Mouse (Mus musculus): ENCODE measurements around the gene Olfr403. TPM values are rescaled to one million over a fixed set of nuclear protein-coding genes. Genes with fewer than 3 reads are reported as not detected.
"Not testable (repeated sequence)": the region's sequence is repeated elsewhere in the genome, so short reads cannot be mapped to it uniquely, and the experiment has no call there.

Olfr403 gene
- not detected in 2 replicates for polyA plus RNA-seq (2015; fragmentation: Nextera tagmentation; extraction: Ambion mirVana)

- Histone ChIP-seq H3K9ac (no peak within 1 kb of the TSS), H3K27ac (no peak within 1 kb of the TSS), H3K9me3 (no peaks in the 10 kb centered on the region), H3K27me3 (replicated peaks) (no peaks in the 10 kb centered on the region), H3K4me3 (replicated peaks) (no peak within 1 kb of the TSS), H3K4me1 (replicated peaks) (no peaks in the 10 kb centered on the region), H3K36me3 (no peaks in the 10 kb centered on the region), H3K4me2 (replicated peaks) (no peak within 1 kb of the TSS)
- no peak for ATAC-seq
Measured at GRCm38 (mm10) chr11:74185949-74186348, at the start of gene Olfr403. Gene Olfr403, plus strand, starts transcription at chr11:74186249.

GRCm38 (mm10) chr11:74140001-74140400 lies 46.0 kb upstream of the Olfr403 start:
- H3K4me3 ChIP-seq (replicated peaks); H3K4me2 ChIP-seq (replicated peaks); H3K27me3 ChIP-seq (replicated peaks); H3K9ac ChIP-seq; H3K36me3 ChIP-seq; ATAC-seq; H3K27ac ChIP-seq; H3K4me1 ChIP-seq (replicated peaks); H3K9me3 ChIP-seq: not testable (repeated sequence)
- 18% methylated on average over 1 of the region's 1 CpGs for WGBS

DNA sequence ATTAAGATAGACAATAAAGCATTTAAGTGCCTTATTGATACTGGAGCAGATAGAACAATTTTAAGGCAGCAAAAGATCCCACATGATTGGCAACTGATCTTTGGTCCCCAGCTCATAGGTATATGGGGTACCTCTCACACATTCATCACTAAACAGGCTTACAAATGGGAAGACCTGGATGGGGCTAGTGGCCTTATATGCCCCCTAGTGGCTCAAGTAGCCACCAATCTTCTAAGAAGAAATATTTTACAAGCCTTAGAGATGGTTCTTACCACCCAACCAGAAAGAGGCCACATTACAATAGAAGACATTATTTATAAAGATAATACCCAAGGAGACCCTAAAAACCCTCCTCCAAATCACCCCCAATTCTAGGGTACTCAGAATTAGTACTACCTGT lies 40.2 kb upstream of the Olfr403 start:
- Histone ChIP-seq H3K4me3 (replicated peaks) (no peak overlapping the region), H3K36me3 (no peaks in the 10 kb centered on the region), H3K27me3 (replicated peaks) (no peaks in the 10 kb centered on the region), H3K4me1 (replicated peaks) (no peaks in the 10 kb centered on the region), H3K9ac (no peak overlapping the region), H3K4me2 (replicated peaks) (no peak overlapping the region), H3K9me3 (no peaks in the 10 kb centered on the region; the same call in 1 of the 2 replicates), H3K27ac (no peak overlapping the region)
- ATAC-seq, result no peak

DNA sequence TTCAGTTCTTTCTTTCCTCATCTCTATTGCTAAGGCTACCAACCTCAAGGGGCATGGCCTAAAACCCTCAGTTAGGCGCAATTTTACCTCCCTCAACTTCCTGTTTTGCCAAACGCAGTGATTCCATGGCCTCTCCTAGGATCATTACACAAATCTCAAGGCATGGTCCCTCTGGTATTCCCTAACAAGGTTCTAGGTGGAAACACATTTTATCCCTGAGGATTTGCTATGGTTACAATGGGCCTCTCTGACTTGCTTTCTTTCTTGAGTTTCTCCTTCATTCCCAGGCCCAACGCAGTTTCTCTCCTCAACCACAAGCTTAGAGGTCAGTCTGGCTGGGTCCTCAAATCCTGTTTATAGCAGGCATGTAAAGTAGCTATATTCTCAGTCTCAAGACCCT lies 32.8 kb upstream of the Olfr403 start, which contains the start of gene Olfr402:
Olfr402 (plus strand) TSS at position 301 of the 400 bp plus-strand sequence.
- no peaks in the 10 kb centered on the region; the same call in 1 of the 2 replicates for H3K9me3 ChIP-seq
- no peaks in the 10 kb centered on the region for H3K36me3 ChIP-seq
- H3K9ac ChIP-seq, result no peak within 1 kb of the TSS
- no peaks in the 10 kb centered on the region for H3K27me3 ChIP-seq (replicated peaks)
- H3K4me2 ChIP-seq (replicated peaks), result no peak within 1 kb of the TSS
- H3K4me1 ChIP-seq (replicated peaks), result no peaks in the 10 kb centered on the region
- 56% methylated on average over 3 of the region's 3 CpGs for WGBS
- H3K4me3 ChIP-seq (replicated peaks), result no peak within 1 kb of the TSS
- ATAC-seq, result no peak
- H3K27ac ChIP-seq, result no peak within 1 kb of the TSS

- H3K36me3 ChIP-seq, result no peaks in the 10 kb centered on the region
- no peak overlapping the region for H3K27ac ChIP-seq
- H3K4me2 ChIP-seq (replicated peaks), result no peak overlapping the region
- no peaks in the 10 kb centered on the region for H3K9me3 ChIP-seq
- no peak overlapping the region for H3K4me3 ChIP-seq (replicated peaks)
- H3K27me3 ChIP-seq (replicated peaks), result no peaks in the 10 kb centered on the region
- no peak overlapping the region for H3K9ac ChIP-seq
- ATAC-seq, result no peak
- no peaks in the 10 kb centered on the region for H3K4me1 ChIP-seq (replicated peaks)
Measured at GRCm38 (mm10) chr11:74168771-74169170, 17.3 kb upstream of the Olfr403 start.

- WGBS, result 75% methylated on average over 4 of the region's 4 CpGs
- Histone ChIP-seq H3K9me3 (no peaks in the 10 kb centered on the region), H3K4me3 (replicated peaks) (no peak overlapping the region), H3K4me2 (replicated peaks) (no peak overlapping the region), H3K36me3 (no peaks in the 10 kb centered on the region), H3K9ac (no peak overlapping the region), H3K27ac (no peak overlapping the region), H3K4me1 (replicated peaks) (no peaks in the 10 kb centered on the region), H3K27me3 (replicated peaks) (no peaks in the 10 kb centered on the region)
- no peak for ATAC-seq
Measured at GRCm38 (mm10) chr11:74183168-74183567, 2.9 kb upstream of the Olfr403 start.

- no peak for ATAC-seq
- Histone ChIP-seq H3K4me3 (replicated peaks) (no peak overlapping the region), H3K27me3 (replicated peaks) (no peaks in the 10 kb centered on the region), H3K9ac (no peak overlapping the region), H3K27ac (no peak overlapping the region), H3K4me2 (replicated peaks) (no peak overlapping the region), H3K4me1 (replicated peaks) (no peaks in the 10 kb centered on the region), H3K9me3 (no peaks in the 10 kb centered on the region), H3K36me3 (no peaks in the 10 kb centered on the region)
- 67% methylated on average over 4 of the region's 4 CpGs for WGBS
Measured at GRCm38 (mm10) chr11:74183745-74184144, 2.3 kb upstream of the Olfr403 start.

- Histone ChIP-seq H3K9ac (no peak within 1 kb of the TSS), H3K4me3 (replicated peaks) (no peak within 1 kb of the TSS), H3K4me1 (replicated peaks) (no peaks in the 10 kb centered on the region), H3K9me3 (no peaks in the 10 kb centered on the region), H3K27me3 (replicated peaks) (no peaks in the 10 kb centered on the region), H3K4me2 (replicated peaks) (no peak within 1 kb of the TSS), H3K27ac (no peak within 1 kb of the TSS), H3K36me3 (no peaks in the 10 kb centered on the region)
- WGBS, result 50% methylated on average over 1 of the region's 1 CpGs
- ATAC-seq, result no peak
Measured at GRCm38 (mm10) chr11:74211279-74211678, 25.2 kb downstream of the Olfr403 start, which contains the start of gene Olfr43. Gene Olfr43, minus strand, starts transcription at chr11:74211379.

- Histone ChIP-seq H3K36me3 (no peaks in the 10 kb centered on the region), H3K9ac (no peak overlapping the region), H3K9me3 (no peaks in the 10 kb centered on the region), H3K4me2 (replicated peaks) (no peak overlapping the region), H3K4me3 (replicated peaks) (no peak overlapping the region), H3K27ac (no peak overlapping the region), H3K27me3 (replicated peaks) (no peaks in the 10 kb centered on the region), H3K4me1 (replicated peaks) (no peaks in the 10 kb centered on the region)
- 88% methylated on average over 3 of the region's 3 CpGs for WGBS
- no peak for ATAC-seq
Measured at GRCm38 (mm10) chr11:74241201-74241600, 55.2 kb downstream of the Olfr403 start.

Other genes starting within 250 kb of the Olfr403 start
- gene Olfr23, start 249.6 kb upstream of the Olfr403 start, polyA plus RNA-seq (2015; fragmentation: Nextera tagmentation; extraction: Ambion mirVana), result not detected in 2 replicates
- gene Olfr397, start 225.4 kb upstream of the Olfr403 start, polyA plus RNA-seq (2015; fragmentation: Nextera tagmentation; extraction: Ambion mirVana), result not detected in 2 replicates
- gene Olfr398, start 195.8 kb upstream of the Olfr403 start, polyA plus RNA-seq (2015; fragmentation: Nextera tagmentation; extraction: Ambion mirVana), result not detected in 2 replicates
- gene Olfr139, start 129.7 kb upstream of the Olfr403 start, polyA plus RNA-seq (2015; fragmentation: Nextera tagmentation; extraction: Ambion mirVana), result not detected in 2 replicates
- gene Olfr399, start 129.6 kb upstream of the Olfr403 start, polyA plus RNA-seq (2015; fragmentation: Nextera tagmentation; extraction: Ambion mirVana), result not detected in 2 replicates
- gene Zfp616, start 116.3 kb upstream of the Olfr403 start, polyA plus RNA-seq (2015; fragmentation: Nextera tagmentation; extraction: Ambion mirVana), result not detected in 2 replicates
- gene Olfr401, start 72.5 kb upstream of the Olfr403 start, polyA plus RNA-seq (2015; fragmentation: Nextera tagmentation; extraction: Ambion mirVana), result not detected in 2 replicates
- not detected in 2 replicates for gene Olfr402, start 32.7 kb upstream of the Olfr403 start, polyA plus RNA-seq (2015; fragmentation: Nextera tagmentation; extraction: Ambion mirVana)
- gene Olfr43, start 25.1 kb downstream of the Olfr403 start, polyA plus RNA-seq (2015; fragmentation: Nextera tagmentation; extraction: Ambion mirVana), result not detected in 2 replicates
- gene Olfr406, start 73.6 kb downstream of the Olfr403 start, polyA plus RNA-seq (2015; fragmentation: Nextera tagmentation; extraction: Ambion mirVana), result not detected in 2 replicates
- not detected in 2 replicates for gene Olfr59, start 97.5 kb downstream of the Olfr403 start, polyA plus RNA-seq (2015; fragmentation: Nextera tagmentation; extraction: Ambion mirVana)
- gene Olfr410, start 151.8 kb downstream of the Olfr403 start, polyA plus RNA-seq (2015; fragmentation: Nextera tagmentation; extraction: Ambion mirVana), result not detected in 2 replicates
- not detected in 2 replicates for gene Olfr411, start 166.4 kb downstream of the Olfr403 start, polyA plus RNA-seq (2015; fragmentation: Nextera tagmentation; extraction: Ambion mirVana)
- not detected in 2 replicates for gene Olfr412, start 175.8 kb downstream of the Olfr403 start, polyA plus RNA-seq (2015; fragmentation: Nextera tagmentation; extraction: Ambion mirVana)

All from intestine, embryonic 15.5 days (tissue).